21 mouse cellular contexts compared by ENCODE assay signal in genomic region chr4:33943936-33944335, GRCm38 (mm10). TPM values are rescaled to one million over a fixed set of nuclear protein-coding genes. Genes with fewer than 3 reads are reported as not detected.
DNase-seq lines count a peak whose midpoint lies in the region; TF ChIP-seq lines count a peak whose summit lies in the region.
"Had no signal": no experiment of that assay in that cellular context is flagged by ENCODE, and none has a peak within 500 bp of the region (broad histone marks: within the 10 kb centered on the region; RNA-seq: fewer than 3 reads in every experiment).

No protein-coding gene starts in this region.

- 54% methylated on average over 13 of the region's 13 CpGs for WGBS in cerebellum, adult 2 months

- TF ChIP-seq CTCF in cerebellum, adult 2 months (IDR thresholded peaks at IDR 0.05; ENCODE audit: borderline replicate concordance, insufficient read depth, low read depth, low read length), result no peak

- peaks cover 14% of the 10 kb centered on the region for H3K4me1 ChIP-seq in cerebellum, adult 2 months (ENCODE audit: control insufficient read depth, insufficient read depth, low read length)
- H3K4me1 ChIP-seq: embryonic facial prominence, embryonic 12.5 days had no signal

- H3K27me3 ChIP-seq in cerebellum, adult 2 months (ENCODE audit: control insufficient read depth, insufficient read depth, low read length), result no peaks in the 10 kb centered on the region
- H3K27me3 ChIP-seq: CH12.LX; embryonic facial prominence, embryonic 12.5 days; forebrain, embryonic 13.5 days; forebrain, embryonic 15.5 days had no signal

- H3K4me3 ChIP-seq in cerebellum, adult 2 months (replicated peaks; ENCODE audit: insufficient read depth, low read depth, low read length), result no peak overlapping the region
- H3K4me3 ChIP-seq: embryonic facial prominence, embryonic 10.5 days; embryonic facial prominence, embryonic 12.5 days; forebrain, embryonic 13.5 days; forebrain, embryonic 15.5 days had no signal

- peak; percentile 43 to 55 for DNase-seq in cerebellum, adult 2 months
- no peak for DNase-seq in cerebellum, adult 11-12 months
- peak; percentile 38 for DNase-seq in cerebellum, adult 9-11 months
- DNase-seq in cerebellum, postnatal 10 days, result no peak
- peak; percentile 80 for DNase-seq in heart, adult 11 months
- DNase-seq in heart, adult 9 months (ENCODE audit: low spot score in 2 of 2), result no peak
- DNase-seq: adrenal gland, adult 8-10 months; adrenal gland, postnatal 14 days; adrenal gland, postnatal 36 days; B cell, adult 2 months; cerebellum, adult 18-20 months; forebrain, postnatal 0 days had no signal

- TF ChIP-seq POLR2A in cerebellum, adult 2 months (IDR thresholded peaks at IDR 0.05; ENCODE audit: borderline replicate concordance, insufficient read depth, low read length), result no peak

- no peak overlapping the region for H3K27ac ChIP-seq in cerebellum, adult 2 months (ENCODE audit: insufficient read depth, low read length)
- H3K27ac ChIP-seq: embryonic facial prominence, embryonic 10.5 days; embryonic facial prominence, embryonic 12.5 days; forebrain, embryonic 13.5 days; forebrain, embryonic 15.5 days had no signal

RNA-seq across cellular contexts. Expression of gene Cnr1, which starts 19.5 kb away (rescaled TPM):
- 137 and 155 TPM in 2 replicates for polyA plus RNA-seq in cerebellum, adult 2 months (2012; rRNA removed)
- polyA plus RNA-seq: activated CD4-positive, CD25-positive, alpha-beta regulatory T cell, adult 4 months; CD4-positive, CD25-positive, alpha-beta regulatory T cell, adult 4 months; G1E; Patski had no signal

Comparison
In these comparisons a context has a peak if more than half of its experiments do, and no peak if none do; other contexts are left out.
1. DNase-seq: peak in cerebellum, adult 2 months (2 of 2), cerebellum, adult 9-11 months (single experiment) and heart, adult 11 months (single experiment); none in cerebellum, adult 11-12 months (single experiment), cerebellum, postnatal 10 days (0 of 2) and heart, adult 9 months (0 of 2).